Mouse (Mus musculus) kidney, embryonic 15.5 days (tissue): ENCODE results near the gene Tmem209. TPM values are rescaled to one million over a fixed set of nuclear protein-coding genes. Genes with fewer than 3 reads are reported as not detected.

Experiments used
- ATAC-seq: fragments of 200-750 bp; cut with Nextera tagmentation; replicated peaks from 2 replicates; pipeline ENCODE4 v1.8.0; 2017; ENCODE audit warnings: moderate TSS enrichment; ENCODE audit not compliant: low FRiP score
- H3K27ac ChIP-seq: fragments of 300-500 bp; sonication (generic); 2 replicates; pipeline ENCODE4 v1.5.1; 2015; ENCODE audit warnings: mild to moderate bottlenecking, inconsistent platforms
- H3K27me3 ChIP-seq: fragments of 300-500 bp; sonication (generic); 2 replicates; pipeline ENCODE4 v1.6.1; 2015; ENCODE audit warnings: inconsistent platforms
- H3K36me3 ChIP-seq: fragments of 300-500 bp; sonication (generic); 2 replicates; pipeline ENCODE4 v1.6.1; 2015; ENCODE audit warnings: inconsistent platforms
- H3K4me1 ChIP-seq: fragments of 300-500 bp; sonication (generic); 2 replicates; pipeline ENCODE4 v1.6.1; 2015; ENCODE audit warnings: inconsistent platforms
- H3K4me2 ChIP-seq: fragments of 300-500 bp; sonication (generic); 2 replicates; pipeline ENCODE4 v1.6.1; 2015; ENCODE audit warnings: moderate library complexity, mild to moderate bottlenecking, inconsistent platforms
- H3K4me3 ChIP-seq: fragments of 300-500 bp; sonication (generic); replicated peaks from 2 replicates; pipeline ENCODE4 v1.5.1; 2015; ENCODE audit warnings: mild to moderate bottlenecking, inconsistent platforms
- H3K9ac ChIP-seq: fragments of 300-500 bp; sonication (generic); 2 replicates; pipeline ENCODE4 v1.6.1; 2015; ENCODE audit warnings: mild to moderate bottlenecking, inconsistent platforms
- H3K9me3 ChIP-seq: fragments of 300-500 bp; sonication (generic); replicated peaks from 2 replicates; pipeline ENCODE4 v1.6.1; 2016; ENCODE audit warnings: inconsistent platforms
- WGBS: fragments of 180-500 bp; shearing (Covaris S2); methylation state at CpG from one replicate; pipeline ENCODE4 v1.1.7; 2015; ENCODE audit warnings: mixed read lengths; 5-methylcytosine and 5-hydroxymethylcytosine counted together
- polyA plus RNA-seq: library from polyadenylated mRNA; unstranded; fragments of >200 nt; fragmentation: Nextera tagmentation; extraction: Ambion mirVana; gene quantifications from 2 replicates; pipeline ENCODE4 v1.2.1, GENCODE M21; 2015

Tmem209 gene
- polyA plus RNA-seq, 1 experiment from 2014 or later = 46.6 TPM

GRCm38 (mm10) chr6:30526586-30527515 lies 17.3 kb upstream of the Tmem209 start:
- peak; percentile 44 for ATAC-seq
- 8% methylated on average over 19 of the region's 19 CpGs for WGBS
- Histone ChIP-seq H3K9me3 (no peaks in the 10 kb centered on the region), H3K4me2 (peak overlapping the region; percentile 42), H3K27ac (peak overlapping the region; percentile 94), H3K4me1 (peaks cover 53% of the 10 kb centered on the region), H3K36me3 (no peaks in the 10 kb centered on the region), H3K4me3 (0 out of 2 replicates have a peak overlapping the region, but pooled peaks have one; percentile 2), H3K9ac (0 out of 2 replicates have a peak overlapping the region, but pooled peaks have one; percentile 2), H3K27me3 (no peaks in the 10 kb centered on the region)

- no peak for ATAC-seq
- H3K9ac ChIP-seq = no peak overlapping the region
- no peaks in the 10 kb centered on the region for H3K36me3 ChIP-seq
- no peak overlapping the region for H3K4me3 ChIP-seq
- H3K4me1 ChIP-seq = peaks cover 53% of the 10 kb centered on the region
- peak overlapping the region; percentile 42; the same call in 1 of the 2 replicates for H3K4me2 ChIP-seq
- peak overlapping the region; percentile 94 for H3K27ac ChIP-seq
- no peaks in the 10 kb centered on the region for H3K27me3 ChIP-seq
- H3K9me3 ChIP-seq = no peaks in the 10 kb centered on the region
- 43% methylated on average over 7 of the region's 7 CpGs for WGBS
Observed at GRCm38 (mm10) chr6:30525456-30526332, 16.1 kb upstream of the Tmem209 start.

- H3K27me3 ChIP-seq = no peaks in the 10 kb centered on the region
- 71% methylated on average over 11 of the region's 11 CpGs for WGBS
- no peak overlapping the region for H3K27ac ChIP-seq
- no peaks in the 10 kb centered on the region for H3K9me3 ChIP-seq
- no peak overlapping the region for H3K4me2 ChIP-seq
- peaks cover 10% of the 10 kb centered on the region for H3K4me1 ChIP-seq
- no peak for ATAC-seq
- H3K36me3 ChIP-seq = no peaks in the 10 kb centered on the region
- H3K9ac ChIP-seq = no peak overlapping the region
- H3K4me3 ChIP-seq = no peak overlapping the region
Observed at GRCm38 (mm10) chr6:30520400-30520799, 10.8 kb upstream of the Tmem209 start.

DNA sequence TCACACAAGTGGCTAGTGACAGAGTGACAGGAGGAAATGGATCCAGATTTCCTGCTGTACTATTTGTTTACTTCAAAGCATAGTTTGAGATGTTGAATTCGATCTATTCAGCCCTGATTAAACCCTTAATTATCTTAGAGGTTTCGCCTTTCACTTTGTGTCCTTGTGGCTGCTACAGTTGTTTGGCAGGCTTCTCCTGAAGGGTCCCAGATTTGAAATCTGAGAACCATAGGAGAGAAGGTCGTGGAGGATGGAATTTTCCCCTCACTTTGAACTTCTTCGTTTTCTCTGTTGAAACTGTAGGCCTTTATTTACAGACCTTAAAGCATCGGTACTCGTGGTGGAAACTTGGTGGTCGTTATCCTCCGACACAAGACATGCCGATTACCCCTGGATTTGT lies 4.7 kb upstream of the Tmem209 start:
- H3K36me3 ChIP-seq = no peaks in the 10 kb centered on the region
- H3K4me2 ChIP-seq = no peak overlapping the region
- peak overlapping the region; percentile 87 for H3K27ac ChIP-seq
- H3K4me3 ChIP-seq = no peak overlapping the region
- H3K4me1 ChIP-seq = peaks cover 22% of the 10 kb centered on the region
- no peak overlapping the region for H3K9ac ChIP-seq
- H3K9me3 ChIP-seq = no peaks in the 10 kb centered on the region
- 9% methylated on average over 9 of the region's 9 CpGs for WGBS
- no peak for ATAC-seq
- no peaks in the 10 kb centered on the region for H3K27me3 ChIP-seq

DNA sequence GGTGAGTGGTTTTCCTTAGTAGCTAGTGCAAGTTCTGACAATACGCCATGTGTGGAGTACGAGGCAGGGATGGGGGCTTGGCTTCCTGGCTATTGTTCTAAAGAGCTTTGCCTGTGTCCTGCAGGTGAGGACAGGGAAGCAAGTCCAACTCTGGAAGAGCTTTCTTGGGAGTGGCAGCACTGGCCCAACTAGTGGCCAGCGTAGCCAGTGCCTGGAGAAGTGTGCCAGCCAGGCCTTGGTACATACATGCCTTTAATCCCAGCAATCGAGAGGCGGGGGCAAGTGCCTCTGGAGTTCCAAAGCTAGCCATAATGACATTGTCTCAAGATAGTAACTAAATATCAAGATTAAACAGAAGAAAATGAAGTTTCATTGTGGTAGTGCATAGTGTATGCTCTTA lies 708 bp upstream of the Tmem209 start:
- H3K4me2 ChIP-seq = peak overlapping the region; percentile 69
- H3K4me1 ChIP-seq = peaks cover 24% of the 10 kb centered on the region
- peak overlapping the region; percentile 97 for H3K27ac ChIP-seq
- H3K27me3 ChIP-seq = no peaks in the 10 kb centered on the region
- ATAC-seq = no peak
- no peaks in the 10 kb centered on the region for H3K9me3 ChIP-seq
- peaks cover 20% of the 10 kb centered on the region for H3K36me3 ChIP-seq
- 70% methylated on average over 5 of the region's 5 CpGs for WGBS
- H3K9ac ChIP-seq = 0 out of 2 replicates have a peak overlapping the region, but pooled peaks have one; percentile 24
- H3K4me3 ChIP-seq = no peak overlapping the region

DNA sequence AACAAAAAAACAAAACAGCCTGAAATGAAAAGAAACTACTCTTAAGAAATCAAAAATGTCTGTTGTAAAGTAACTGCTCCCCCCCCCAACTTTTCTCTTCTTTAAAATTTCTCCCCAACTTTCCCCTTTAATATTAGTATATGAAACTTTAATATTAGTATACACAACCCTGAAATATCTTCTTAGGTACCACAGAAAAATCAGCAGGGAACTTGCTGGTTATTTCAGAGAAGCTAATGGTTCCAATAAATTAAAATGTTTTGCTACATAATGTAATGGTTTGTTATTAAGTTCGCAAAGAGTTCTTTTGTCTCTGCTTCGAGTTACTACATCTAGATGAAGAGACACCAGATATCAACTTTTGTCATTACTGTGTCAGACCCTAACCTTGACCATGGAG lies 759 bp downstream of the Tmem209 start:
- no peak for ATAC-seq
- WGBS = 8% methylated on average over 2 of the region's 2 CpGs

GRCm38 (mm10) chr6:30499049-30499448 lies 10.5 kb downstream of the Tmem209 start:
- ATAC-seq = no peak
- peaks cover 81% of the 10 kb centered on the region for H3K36me3 ChIP-seq
- H3K27ac ChIP-seq = no peak overlapping the region
- WGBS = 80% methylated on average over 3 of the region's 3 CpGs
- no peak overlapping the region for H3K9ac ChIP-seq
- no peak overlapping the region for H3K4me2 ChIP-seq
- H3K4me3 ChIP-seq = no peak overlapping the region
- H3K27me3 ChIP-seq = no peaks in the 10 kb centered on the region
- H3K4me1 ChIP-seq = no peaks in the 10 kb centered on the region
- H3K9me3 ChIP-seq = no peaks in the 10 kb centered on the region

More for the DNA sequence above, 759 bp downstream of the Tmem209 start:
- Histone ChIP-seq H3K27me3 (no peaks in the 10 kb centered on the region), H3K4me2 (peak overlapping the region; percentile 69), H3K4me3 (peak overlapping the region; percentile 61), H3K36me3 (peaks cover 31% of the 10 kb centered on the region), H3K9me3 (no peaks in the 10 kb centered on the region), H3K27ac (peak overlapping the region; percentile 97), H3K4me1 (peaks cover 14% of the 10 kb centered on the region), H3K9ac (peak overlapping the region; percentile 62)

DNA sequence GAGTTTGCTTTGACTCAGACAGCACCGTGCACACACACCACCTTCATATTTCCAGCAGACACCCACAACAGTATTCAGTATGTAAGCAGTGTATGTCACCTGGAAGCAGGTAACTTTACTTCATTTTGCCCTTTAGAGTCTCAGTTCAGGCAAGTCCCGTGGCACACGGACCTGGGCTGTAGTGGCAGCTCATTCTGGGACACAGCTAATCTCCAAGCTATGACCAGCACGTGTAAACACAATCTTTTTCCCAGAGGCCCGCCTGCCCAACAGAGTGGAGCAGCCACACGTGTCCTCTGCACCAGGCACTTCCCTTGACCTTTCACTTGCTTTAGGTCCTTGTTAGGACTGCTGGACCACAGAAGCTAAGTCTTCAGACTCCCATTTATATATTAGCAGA lies 23.1 kb downstream of the Tmem209 start:
- no peak overlapping the region for H3K4me2 ChIP-seq
- peaks cover 92% of the 10 kb centered on the region for H3K36me3 ChIP-seq
- 90% methylated on average over 6 of the region's 6 CpGs for WGBS
- H3K9me3 ChIP-seq = no peaks in the 10 kb centered on the region
- H3K27ac ChIP-seq = no peak overlapping the region
- no peak overlapping the region for H3K9ac ChIP-seq
- no peak overlapping the region for H3K4me3 ChIP-seq
- H3K27me3 ChIP-seq = no peaks in the 10 kb centered on the region
- no peaks in the 10 kb centered on the region for H3K4me1 ChIP-seq
- no peak for ATAC-seq

DNA sequence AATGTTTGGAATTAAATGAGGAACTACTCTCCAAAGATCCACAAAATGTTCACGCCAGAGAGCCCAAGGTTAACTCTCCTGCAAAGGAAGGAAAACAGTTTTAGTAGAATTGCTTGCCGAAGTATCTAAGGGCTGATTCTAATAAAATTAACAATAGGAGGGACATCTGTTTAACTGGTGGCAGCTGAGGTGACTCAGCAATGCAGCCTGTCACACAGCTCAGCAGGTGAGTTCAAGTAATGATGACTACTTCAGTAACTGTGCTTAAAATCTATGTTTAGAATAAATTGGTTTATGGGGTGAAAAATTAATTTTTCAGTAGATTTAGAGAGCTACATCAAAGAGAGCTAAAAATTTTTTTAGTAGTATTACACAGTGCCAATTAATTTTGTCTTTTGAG lies 26.7 kb downstream of the Tmem209 start:
- H3K27ac ChIP-seq = no peak overlapping the region
- no peaks in the 10 kb centered on the region for H3K9me3 ChIP-seq
- no peaks in the 10 kb centered on the region for H3K27me3 ChIP-seq
- no peaks in the 10 kb centered on the region for H3K4me1 ChIP-seq
- H3K4me2 ChIP-seq = no peak overlapping the region
- no peak overlapping the region for H3K4me3 ChIP-seq
- H3K36me3 ChIP-seq = peaks cover 99% of the 10 kb centered on the region
- WGBS = 90% methylated on average over 2 of the region's 2 CpGs
- H3K9ac ChIP-seq = no peak overlapping the region
- ATAC-seq = no peak

- Histone ChIP-seq H3K27ac (no peak overlapping the region), H3K4me3 (no peak overlapping the region), H3K27me3 (no peaks in the 10 kb centered on the region), H3K4me2 (no peak overlapping the region), H3K36me3 (peaks cover 68% of the 10 kb centered on the region), H3K4me1 (peaks cover 3% of the 10 kb centered on the region; the same call in 1 of the 2 replicates), H3K9me3 (no peaks in the 10 kb centered on the region), H3K9ac (no peak overlapping the region)
- no peak for ATAC-seq
- WGBS = 93% methylated on average over 3 of the region's 3 CpGs
Observed at GRCm38 (mm10) chr6:30479418-30479817, 30.2 kb downstream of the Tmem209 start.

- Histone ChIP-seq H3K36me3 (peaks cover 52% of the 10 kb centered on the region), H3K4me2 (no peak overlapping the region), H3K27me3 (no peaks in the 10 kb centered on the region), H3K9ac (no peak overlapping the region), H3K4me3 (no peak overlapping the region), H3K9me3 (no peaks in the 10 kb centered on the region), H3K4me1 (peaks cover 3% of the 10 kb centered on the region; the same call in 1 of the 2 replicates), H3K27ac (no peak overlapping the region)
- ATAC-seq = no peak
- 90% methylated on average over 6 of the region's 6 CpGs for WGBS
Observed at GRCm38 (mm10) chr6:30477784-30478183, 31.8 kb downstream of the Tmem209 start.
